Mouse (Mus musculus): ENCODE measurements at regions not wholly inside any gene's neighbourhood (a gene's known extent, or its start where the extent isn't known, plus 50 kb on each side); places are given as distances from the start of the nearest gene placed in this dataset.

GRCm38 (mm10) chr2:142964340-142964739 is 63.0 kb upstream of the Kif16b start:
- no peak for DNase-seq (ENCODE audit: low spot score)

GRCm38 (mm10) chr2:142967250-142967649 is 65.9 kb upstream of the Kif16b start:
- peak; percentile 29 for DNase-seq (ENCODE audit: low spot score)

GRCm38 (mm10) chr2:142980771-142981170 is 79.4 kb upstream of the Kif16b start:
- no peak for DNase-seq (ENCODE audit: low spot score)

- DNase-seq (ENCODE audit: low spot score), result no peak
Observed at GRCm38 (mm10) chr2:142988691-142989090, 74.1 kb upstream of the Snrpb2 start.

DNA sequence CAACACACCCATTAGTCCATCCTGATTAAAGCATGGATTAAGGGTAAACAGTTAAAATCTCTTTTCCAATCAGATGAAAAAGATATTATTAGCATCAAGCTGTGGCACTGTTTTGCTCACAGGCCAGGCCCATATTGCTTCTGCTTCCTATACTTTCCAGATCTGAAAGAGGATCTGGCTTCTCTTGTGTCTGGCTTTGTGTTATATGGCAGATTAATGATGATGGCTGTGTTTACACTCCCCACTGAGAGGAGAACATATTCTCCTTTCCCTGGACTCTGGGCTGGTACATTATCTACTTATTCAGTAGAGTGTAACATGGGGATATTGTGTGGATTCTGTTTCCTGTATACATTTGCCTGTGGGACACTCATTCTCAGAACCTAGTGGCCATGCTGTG is 66.8 kb upstream of the Snrpb2 start:
- no peak for DNase-seq (ENCODE audit: low spot score)

DNA sequence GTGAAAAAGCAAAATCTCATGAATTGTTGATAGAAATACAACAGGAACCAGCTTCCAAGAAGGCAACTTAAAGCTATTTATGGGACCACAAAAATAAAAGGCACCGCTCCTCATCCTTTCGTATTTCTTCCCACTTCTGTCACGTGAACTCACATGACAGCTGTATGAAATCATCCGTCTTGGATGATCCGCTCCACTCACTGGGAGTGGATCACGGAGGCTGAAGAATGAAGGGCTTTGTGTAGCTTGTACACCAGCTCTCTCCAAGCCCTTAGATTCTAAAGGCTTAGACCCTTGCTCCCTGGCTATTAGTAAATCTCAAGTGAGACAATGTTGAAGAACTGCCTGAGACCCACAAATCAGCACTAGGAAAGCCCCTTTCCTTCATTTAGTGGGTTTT is 60.0 kb upstream of the Snrpb2 start:
- DNase-seq (ENCODE audit: low spot score), result no peak

DNA sequence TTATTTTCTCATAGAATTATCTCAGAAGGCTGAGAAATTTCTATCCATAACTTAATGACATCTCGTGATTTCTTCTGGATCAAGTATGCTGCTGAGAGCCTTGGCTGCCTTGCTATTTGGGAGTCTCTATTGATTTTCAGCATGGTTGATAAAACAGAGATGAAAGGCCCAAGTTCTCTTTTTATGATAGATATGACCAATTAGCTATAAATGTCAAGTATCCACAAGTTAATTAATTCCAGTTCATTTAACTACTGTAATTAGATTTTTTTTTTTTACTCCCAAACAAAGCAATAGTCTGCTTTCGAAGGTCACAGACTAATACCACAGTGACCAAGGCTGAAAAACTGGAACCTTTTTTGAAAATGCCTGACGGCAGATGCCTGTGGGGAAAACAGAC is 59.5 kb upstream of the Snrpb2 start:
- DNase-seq (ENCODE audit: low spot score), result no peak

- no peak for DNase-seq (ENCODE audit: low spot score)
Observed at GRCm38 (mm10) chr2:143011380-143011779, 51.5 kb upstream of the Snrpb2 start.

Data from heart, adult 8-10 months (tissue).